Mouse (Mus musculus) neutrophil, adult 83 days (primary cell): Measurements from ENCODE around the gene Mtrr. TPM values are rescaled to one million over a fixed set of nuclear protein-coding genes. Genes with fewer than 3 reads are reported as not detected.

ENCODE experiments used
- total RNA-seq, 2 experiments: library from RNA; stranded (reverse); gene quantifications; one replicate each; pipeline ENCODE4 v1.2.4; 2023

Mtrr gene
- total RNA-seq = 1 to 10 TPM; 6.0 to 6.7 TPM

DNA sequence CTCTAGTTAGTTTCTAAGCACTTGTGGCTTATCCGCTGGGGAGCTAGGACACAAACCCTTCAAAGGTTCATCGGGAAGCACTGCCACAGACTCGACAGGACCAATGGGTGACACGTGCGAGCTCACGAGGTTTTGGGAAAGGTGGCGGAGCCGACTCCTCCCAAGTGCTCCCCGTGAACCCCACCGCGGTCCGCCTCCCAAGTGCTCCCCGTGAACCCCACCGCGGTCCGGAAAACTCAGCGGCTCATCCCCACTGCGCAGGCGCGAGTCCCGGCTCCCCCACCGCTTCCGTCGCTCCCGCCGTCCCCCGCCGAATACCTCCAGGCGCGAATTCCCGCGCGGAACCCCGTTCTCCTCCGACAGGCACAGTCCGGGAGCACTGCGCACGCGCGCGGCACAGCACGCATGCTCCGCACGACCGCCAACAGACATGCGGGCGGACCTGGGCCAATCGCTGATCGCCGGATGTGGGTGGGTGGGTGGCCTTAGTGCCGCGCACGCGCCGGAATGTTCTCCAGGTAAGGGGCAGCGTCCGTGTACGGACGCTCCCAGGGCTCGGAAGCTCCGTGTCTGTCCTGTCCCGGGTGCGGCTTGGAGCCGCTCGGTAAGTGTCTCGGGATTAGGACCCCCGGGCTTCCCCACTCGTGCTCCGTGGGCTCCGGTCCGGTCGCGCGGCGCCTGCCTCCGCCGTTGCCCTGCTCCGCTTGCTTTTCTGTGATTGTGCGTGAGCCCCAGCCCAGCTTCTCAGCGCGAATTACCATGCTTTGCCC lies at the start of gene Mtrr, which contains the start of gene Fastkd3:
Gene Mtrr, minus strand, starts transcription at position 403 of the 770 bp plus-strand sequence.
Gene Fastkd3, plus strand, starts transcription at position 488 of the 770 bp plus-strand sequence.

DNA sequence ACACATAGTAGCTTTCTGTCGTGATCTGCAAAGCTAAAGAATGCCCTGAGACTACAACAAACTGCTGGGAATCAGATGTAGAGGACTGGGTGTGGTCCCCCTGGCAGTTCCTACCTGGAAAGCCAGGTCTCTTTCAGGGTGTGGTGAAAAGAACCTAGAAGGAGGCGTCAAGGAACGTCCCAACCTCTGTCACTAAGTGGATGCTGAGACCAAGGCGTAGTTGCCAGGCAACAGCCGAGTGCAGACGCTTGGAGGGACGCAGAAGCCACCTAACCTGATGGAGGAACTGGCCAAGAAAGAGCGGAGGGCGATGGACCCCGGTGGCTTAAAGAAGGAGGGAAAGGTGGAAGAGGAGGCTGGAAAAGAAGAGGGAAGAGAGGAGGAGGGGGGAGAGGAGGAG lies 15.2 kb upstream of the Mtrr start, which contains the start of gene 1700001L19Rik:
Gene 1700001L19Rik, plus strand, starts transcription at position 223 of the 400 bp plus-strand sequence.

Other genes starting within 250 kb of the Mtrr start
- gene Fastkd3, start 85 bp upstream of the Mtrr start, total RNA-seq = 1 to 10 TPM; 3.5 to 4.0 TPM
- gene 1700001L19Rik, start 15.3 kb upstream of the Mtrr start, total RNA-seq = not detected